In genomic region chr8:99184186-99184585, GRCm38 (mm10) we compare ENCODE assay signal across 20 mouse cellular contexts.
DNase-seq lines count a peak whose midpoint lies in the region; ATAC-seq and TF ChIP-seq lines count a peak whose summit lies in the region.
"Had no signal": no experiment of that assay in that cellular context is flagged by ENCODE, and none has a peak within 500 bp of the region (broad histone marks: within the 10 kb centered on the region; RNA-seq: fewer than 3 reads in every experiment).

No protein-coding gene starts in this region.

- no peak for TF ChIP-seq CTCF in liver, adult 2 months (IDR thresholded peaks at IDR 0.05; ENCODE audit: low read depth, low read length)

- DNase-seq in liver, adult 2 months (ENCODE audit: extremely low read depth, low read depth, low spot score), result peak; percentile 7
- peak; percentile 23 for DNase-seq in right cerebral cortex, adult 18-20 months
- DNase-seq in right cerebral cortex, postnatal 25 days, result no peak
- no peak for DNase-seq in embryo, embryonic 11 days
- DNase-seq: adrenal gland, adult 8-10 months; adrenal gland, postnatal 36 days; cerebellum, adult 11 months; cerebellum, adult 8-10 months; cerebellum, postnatal 14 days; gastrocnemius, postnatal 14 days; heart, adult 2 months; heart, postnatal 14 days had no signal

- H3K27me3 ChIP-seq in hindbrain, embryonic 13.5 days, result no peaks in the 10 kb centered on the region
- no peaks in the 10 kb centered on the region for H3K27me3 ChIP-seq in hindbrain, embryonic 16.5 days (replicated peaks; ENCODE audit: control insufficient read depth, insufficient read depth, low read length)
- no peaks in the 10 kb centered on the region for H3K27me3 ChIP-seq in liver, adult 2 months (ENCODE audit: control insufficient read depth, insufficient read depth, low read length)
- H3K27me3 ChIP-seq in liver, embryonic 12.5 days (replicated peaks), result no peaks in the 10 kb centered on the region
- H3K27me3 ChIP-seq: embryonic facial prominence, embryonic 12.5 days; forebrain, embryonic 15.5 days; heart, embryonic 15.5 days had no signal

- ATAC-seq in hindbrain, embryonic 13.5 days (ENCODE audit: low FRiP score), result no peak
- no peak for ATAC-seq in hindbrain, embryonic 16.5 days
- no peak for ATAC-seq in liver, embryonic 12.5 days
- ATAC-seq: forebrain, embryonic 15.5 days had no signal

- no peaks in the 10 kb centered on the region for H3K9me3 ChIP-seq in hindbrain, embryonic 13.5 days
- H3K9me3 ChIP-seq in hindbrain, embryonic 16.5 days (ENCODE audit: control insufficient read depth, low read length), result no peaks in the 10 kb centered on the region
- H3K9me3 ChIP-seq in liver, embryonic 12.5 days (replicated peaks), result no peaks in the 10 kb centered on the region
- H3K9me3 ChIP-seq: embryonic facial prominence, embryonic 12.5 days; forebrain, embryonic 15.5 days; heart, embryonic 15.5 days had no signal

- H3K4me3 ChIP-seq in hindbrain, embryonic 13.5 days, result no peak overlapping the region
- no peak overlapping the region for H3K4me3 ChIP-seq in hindbrain, embryonic 16.5 days (ENCODE audit: low read length)
- no peak overlapping the region for H3K4me3 ChIP-seq in liver, adult 2 months (ENCODE audit: insufficient read depth, low read depth, low read length)
- H3K4me3 ChIP-seq in liver, embryonic 12.5 days, result no peak overlapping the region
- H3K4me3 ChIP-seq: embryonic facial prominence, embryonic 12.5 days; forebrain, embryonic 15.5 days; heart, adult 2 months; heart, embryonic 15.5 days had no signal

- no peak for TF ChIP-seq POLR2A in liver, adult 2 months (IDR thresholded peaks at IDR 0.05; ENCODE audit: extremely low read depth, insufficient read depth, low read length)

- no peak overlapping the region for H3K4me2 ChIP-seq in hindbrain, embryonic 13.5 days
- no peak overlapping the region for H3K4me2 ChIP-seq in hindbrain, embryonic 16.5 days (ENCODE audit: low read length)
- no peak overlapping the region for H3K4me2 ChIP-seq in liver, embryonic 12.5 days
- H3K4me2 ChIP-seq: embryonic facial prominence, embryonic 12.5 days; forebrain, embryonic 15.5 days; heart, embryonic 11.5 days; heart, embryonic 15.5 days; hindbrain, embryonic 14.5 days had no signal

- no peaks in the 10 kb centered on the region for H3K79me2 ChIP-seq in liver, adult 2 months (ENCODE audit: control insufficient read depth, insufficient read depth, low read length)

- H3K36me3 ChIP-seq in hindbrain, embryonic 13.5 days, result no peaks in the 10 kb centered on the region
- no peaks in the 10 kb centered on the region for H3K36me3 ChIP-seq in hindbrain, embryonic 16.5 days (ENCODE audit: control insufficient read depth, insufficient read depth, low read length)
- no peaks in the 10 kb centered on the region for H3K36me3 ChIP-seq in liver, adult 2 months (ENCODE audit: control insufficient read depth, insufficient read depth, low read length)
- H3K36me3 ChIP-seq in liver, embryonic 12.5 days, result no peaks in the 10 kb centered on the region
- H3K36me3 ChIP-seq: embryonic facial prominence, embryonic 12.5 days; forebrain, embryonic 15.5 days; heart, embryonic 15.5 days had no signal

- no peak overlapping the region for H3K9ac ChIP-seq in hindbrain, embryonic 13.5 days
- H3K9ac ChIP-seq in hindbrain, embryonic 16.5 days (ENCODE audit: low read depth, low read length), result no peak overlapping the region
- H3K9ac ChIP-seq in liver, adult 2 months (ENCODE audit: low read depth, low read length), result no peak overlapping the region
- no peak overlapping the region for H3K9ac ChIP-seq in liver, embryonic 12.5 days
- H3K9ac ChIP-seq: embryonic facial prominence, embryonic 12.5 days; forebrain, embryonic 15.5 days; heart, embryonic 15.5 days; hindbrain, embryonic 14.5 days had no signal

- peak overlapping the region; percentile 12; the same call in 1 of the 2 replicates for H3K27ac ChIP-seq in hindbrain, embryonic 13.5 days
- no peak overlapping the region for H3K27ac ChIP-seq in hindbrain, embryonic 16.5 days (ENCODE audit: low read depth, low read length)
- no peak overlapping the region for H3K27ac ChIP-seq in liver, adult 2 months (replicated peaks; ENCODE audit: insufficient read depth, low read depth, low read length)
- no peak overlapping the region for H3K27ac ChIP-seq in liver, embryonic 12.5 days
- H3K27ac ChIP-seq: embryonic facial prominence, embryonic 12.5 days; forebrain, embryonic 15.5 days; heart, adult 2 months; heart, embryonic 15.5 days; hindbrain, embryonic 14.5 days had no signal

- no peaks in the 10 kb centered on the region for H3K4me1 ChIP-seq in hindbrain, embryonic 13.5 days (replicated peaks)
- H3K4me1 ChIP-seq in hindbrain, embryonic 16.5 days (ENCODE audit: control insufficient read depth, insufficient read depth, low read depth, low read length), result no peaks in the 10 kb centered on the region
- no peaks in the 10 kb centered on the region for H3K4me1 ChIP-seq in liver, adult 2 months (ENCODE audit: control insufficient read depth, insufficient read depth, low read length)
- H3K4me1 ChIP-seq in liver, embryonic 12.5 days, result no peaks in the 10 kb centered on the region
- H3K4me1 ChIP-seq: embryonic facial prominence, embryonic 12.5 days; forebrain, embryonic 15.5 days; heart, embryonic 15.5 days had no signal

Comparison
In these comparisons a context has a peak if more than half of its experiments do, and no peak if none do; other contexts are left out.
1. DNase-seq: peak in liver, adult 2 months (single experiment) and right cerebral cortex, adult 18-20 months (single experiment); none in right cerebral cortex, postnatal 25 days (single experiment) and embryo, embryonic 11 days (single experiment).